Mouse (Mus musculus): Measurements from ENCODE around the gene Ufsp1.
A peak's percentile ranks its signal among the peaks of the same experiment; 100 is the strongest.
"Not testable (repeated sequence)": the region's sequence is repeated elsewhere in the genome, so short reads cannot be mapped to it uniquely, and the experiment has no call there.

The Ufsp1 gene

GRCm38 (mm10) chr5:137293839-137294743 lies at the start of gene Ufsp1:
TSS of gene Ufsp1 (plus strand) at chr5:137294629.
- DNase-seq (ENCODE audit: extremely low spot score) = peak; percentile 92

- DNase-seq (ENCODE audit: extremely low spot score) = no peak
Measured at GRCm38 (mm10) chr5:137263897-137264720, 30.3 kb upstream of the Ufsp1 start.

DNA sequence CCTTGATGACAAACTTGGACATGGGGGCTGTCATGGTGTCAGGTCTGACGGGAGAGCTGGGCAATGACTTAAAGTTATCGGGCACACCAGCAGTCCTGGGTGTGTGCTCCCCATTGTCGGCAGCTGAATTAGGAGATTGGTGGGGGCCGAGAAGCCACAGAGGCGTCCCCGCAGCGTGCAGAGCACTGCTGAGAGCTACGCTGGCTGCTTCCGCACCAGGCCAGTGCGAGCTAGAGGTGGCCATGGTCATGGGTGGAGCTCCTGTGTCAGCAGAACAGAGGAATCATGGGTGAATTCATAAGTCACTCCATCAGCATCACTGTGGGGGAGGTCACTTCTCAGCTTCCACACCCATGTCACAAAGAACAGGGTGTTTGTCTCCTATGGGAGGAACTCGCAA lies 29.6 kb upstream of the Ufsp1 start:
- DNase-seq (ENCODE audit: extremely low spot score) = no peak

DNA sequence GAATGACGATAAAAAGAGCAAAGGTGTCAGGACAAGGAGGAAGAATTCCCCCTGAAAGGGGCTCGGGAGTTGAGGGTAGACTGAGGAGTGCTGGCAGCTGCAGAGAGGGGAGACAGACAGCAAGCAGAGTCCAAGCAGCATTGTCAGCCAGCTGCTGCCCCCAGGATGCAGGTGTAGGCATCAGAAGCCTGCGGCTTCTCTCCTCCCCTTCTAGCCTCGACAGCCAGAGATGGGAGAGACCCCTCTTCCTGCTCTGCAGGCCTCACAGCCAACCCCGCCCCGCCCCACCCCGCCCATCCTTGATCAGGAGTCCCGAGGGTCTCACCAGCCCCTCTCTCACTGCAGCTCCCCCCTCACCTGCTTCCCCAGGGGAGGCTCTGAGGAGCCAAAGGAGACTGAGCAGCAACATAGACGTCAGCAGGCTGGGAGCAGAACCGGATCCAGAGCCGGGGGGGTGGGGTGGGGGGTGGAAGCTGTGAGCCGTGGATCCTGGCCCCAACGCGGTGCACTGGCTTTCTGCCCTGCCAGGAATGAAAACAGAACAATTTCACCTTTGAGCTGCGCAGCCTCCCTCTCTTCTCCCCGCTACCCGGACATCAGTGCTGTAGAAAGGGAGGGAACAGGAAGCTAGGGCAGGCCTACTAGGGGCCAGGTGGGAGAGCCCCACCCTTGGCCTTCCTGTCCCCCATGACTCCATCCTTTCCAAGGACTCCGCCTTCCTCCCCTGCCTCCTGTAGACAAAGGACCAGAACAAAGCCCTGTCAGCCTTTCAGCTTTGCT lies 26.1 kb upstream of the Ufsp1 start:
- no peak for DNase-seq (ENCODE audit: extremely low spot score)

- DNase-seq (ENCODE audit: extremely low spot score) = peak; percentile 42
Measured at GRCm38 (mm10) chr5:137277360-137278342, 16.8 kb upstream of the Ufsp1 start.

DNA sequence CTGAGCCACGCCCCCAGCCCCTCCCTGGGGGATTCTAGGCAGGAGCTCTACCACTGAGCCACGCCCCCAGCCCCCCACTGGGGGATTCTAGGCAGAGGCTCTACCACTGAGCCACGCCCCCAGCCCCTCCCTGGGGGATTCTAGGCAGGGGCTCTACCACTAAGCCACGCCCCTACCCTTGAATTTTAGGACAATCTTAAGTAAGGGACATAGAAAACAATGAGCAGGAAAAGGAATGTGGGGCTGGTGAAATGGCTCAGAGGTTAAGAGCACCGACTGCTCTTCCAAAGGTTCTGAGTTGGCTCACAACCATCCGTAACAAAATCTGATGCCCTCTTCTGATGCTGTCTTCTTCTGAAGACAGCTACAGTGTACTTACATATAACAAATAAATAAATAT lies 10.0 kb upstream of the Ufsp1 start:
- DNase-seq (ENCODE audit: extremely low spot score) = not testable (repeated sequence)

DNA sequence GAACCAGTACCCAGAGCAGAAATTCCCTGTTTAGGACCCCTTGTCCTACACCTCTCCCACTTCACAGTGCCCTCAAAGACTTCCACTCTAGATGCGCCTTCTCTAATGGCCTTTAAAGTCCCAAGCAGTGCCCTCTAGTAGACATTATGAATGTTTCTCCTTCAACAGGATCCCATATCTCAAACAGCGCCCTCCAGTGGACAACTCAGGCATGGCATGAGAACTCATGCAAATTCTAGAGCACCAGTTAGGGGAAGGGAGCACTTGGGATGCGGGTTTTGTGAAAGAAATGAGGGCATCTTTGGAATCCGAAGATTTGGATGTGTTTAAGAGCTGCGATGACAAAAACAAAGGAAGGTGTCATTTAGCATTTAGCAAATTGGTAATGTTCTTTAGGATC lies 9.4 kb upstream of the Ufsp1 start:
- no peak for DNase-seq (ENCODE audit: extremely low spot score)

DNA sequence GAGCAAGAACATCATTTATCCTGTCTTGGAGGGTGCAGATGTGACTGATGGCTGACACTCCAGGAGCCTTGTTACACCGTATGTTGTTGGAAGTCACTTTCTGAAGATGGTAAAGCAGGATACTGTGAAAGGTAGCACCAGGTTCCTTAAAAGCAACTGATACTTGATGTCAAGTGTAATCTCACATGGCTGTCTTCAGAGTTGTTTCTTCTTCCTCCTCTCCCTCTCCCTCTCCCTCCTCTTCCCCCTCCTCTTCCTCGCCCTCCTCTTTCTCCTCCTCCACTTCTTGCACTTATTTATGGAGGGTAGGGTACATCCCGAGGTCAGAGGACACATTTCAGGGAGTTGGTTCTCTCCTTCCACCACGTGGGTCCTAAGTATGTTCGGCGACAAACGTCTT lies 8.4 kb upstream of the Ufsp1 start:
- DNase-seq (ENCODE audit: extremely low spot score) = no peak

- peak; percentile 89 for DNase-seq (ENCODE audit: extremely low spot score)
Measured at GRCm38 (mm10) chr5:137286655-137287031, 7.8 kb upstream of the Ufsp1 start.

- peak; percentile 65 for DNase-seq (ENCODE audit: extremely low spot score)
Measured at GRCm38 (mm10) chr5:137287032-137287952, 7.1 kb upstream of the Ufsp1 start, which contains the start of gene Ache. TSS of gene Ache (plus strand) at chr5:137287519.

DNA sequence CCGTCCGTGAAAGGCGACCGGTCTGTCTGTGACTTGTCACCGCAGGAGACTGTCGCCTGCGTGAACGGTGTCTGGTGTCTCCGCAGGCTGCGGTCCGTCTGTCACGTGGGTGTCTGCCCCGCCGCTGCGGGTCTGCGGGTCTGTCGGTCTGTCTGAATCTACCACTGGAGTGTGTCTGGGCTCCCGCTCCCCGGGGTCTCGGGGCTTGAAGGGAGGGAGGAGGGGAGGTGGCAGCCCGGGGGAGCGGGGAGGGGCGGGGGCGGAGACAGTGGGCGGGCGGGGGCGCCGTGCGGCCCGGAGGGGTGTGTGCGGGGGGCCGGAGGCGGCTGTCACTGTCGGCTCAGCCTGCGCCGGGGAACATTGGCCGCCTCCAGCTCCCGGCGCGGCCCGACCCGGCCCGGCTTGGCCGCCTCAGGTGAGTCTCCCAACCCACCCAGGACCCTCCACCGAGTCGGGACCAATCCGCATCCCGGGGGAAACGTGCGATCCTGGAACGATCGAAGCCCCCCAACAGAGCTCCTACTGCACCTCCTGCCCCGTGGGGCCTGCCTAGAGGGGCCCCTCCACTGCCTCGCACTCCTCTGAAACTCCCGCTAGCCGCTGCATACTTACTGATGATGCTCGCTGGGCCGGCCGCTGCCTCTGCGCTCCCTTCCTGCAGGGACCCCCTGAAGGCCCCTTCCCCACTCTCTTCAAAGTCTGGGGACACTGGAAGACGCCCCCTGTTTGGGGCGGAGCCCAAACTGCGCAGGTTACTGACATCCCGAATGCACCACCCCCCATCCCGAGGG lies 6.3 kb upstream of the Ufsp1 start:
- peak; percentile 28 for DNase-seq (ENCODE audit: extremely low spot score)

DNA sequence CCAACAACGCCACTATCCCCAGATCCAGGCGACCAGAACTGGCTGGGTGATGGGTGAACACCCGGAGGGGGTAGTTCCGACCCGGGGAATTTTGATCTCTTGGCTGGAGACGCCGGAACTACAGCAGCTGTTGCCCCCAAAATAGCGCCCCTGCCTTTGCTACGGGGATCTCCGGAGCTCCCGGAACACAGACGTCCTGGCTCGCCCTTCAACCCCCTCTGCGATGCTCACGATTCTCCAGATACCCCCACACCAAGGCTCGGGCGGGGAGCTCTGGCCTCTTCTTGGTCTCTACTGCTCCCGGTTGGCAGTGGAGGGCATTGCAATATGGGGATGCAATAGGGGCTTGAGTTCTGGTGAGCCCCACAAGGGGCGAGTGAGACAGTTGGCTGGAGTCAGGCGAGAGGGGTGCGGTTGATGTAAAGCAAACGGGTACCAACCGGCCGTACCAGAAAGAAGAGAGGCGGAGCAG lies 5.4 kb upstream of the Ufsp1 start:
- peak; percentile 55 for DNase-seq (ENCODE audit: extremely low spot score)

DNA sequence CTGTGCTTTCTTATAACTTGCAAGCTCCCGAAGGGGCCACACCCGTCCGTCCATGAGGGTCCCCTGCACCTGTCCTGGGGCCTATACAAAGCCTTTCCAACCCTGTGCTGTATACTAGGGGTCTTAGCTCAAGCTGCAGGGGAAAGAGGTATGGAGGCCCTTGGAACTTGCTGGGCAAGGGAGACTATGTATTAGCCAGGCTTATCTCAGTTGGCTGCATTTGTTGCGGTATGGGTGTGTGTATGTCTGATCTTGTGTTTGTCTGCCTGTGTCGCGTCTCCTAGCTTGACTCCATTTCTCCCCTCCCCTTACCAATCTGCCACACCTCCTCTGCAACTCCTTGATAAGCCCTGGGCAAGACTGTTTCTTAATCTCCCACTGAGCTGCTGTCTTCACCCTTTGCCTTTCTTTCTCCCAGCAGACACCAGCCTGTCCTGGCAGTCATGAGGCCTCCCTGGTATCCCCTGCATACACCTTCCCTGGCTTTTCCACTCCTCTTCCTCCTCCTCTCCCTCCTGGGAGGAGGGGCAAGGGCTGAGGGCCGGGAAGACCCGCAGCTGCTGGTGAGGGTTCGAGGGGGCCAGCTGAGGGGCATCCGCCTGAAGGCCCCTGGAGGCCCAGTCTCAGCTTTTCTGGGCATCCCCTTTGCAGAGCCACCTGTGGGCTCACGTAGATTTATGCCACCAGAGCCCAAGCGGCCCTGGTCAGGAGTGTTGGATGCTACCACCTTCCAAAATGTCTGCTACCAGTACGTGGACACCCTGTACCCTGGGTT lies 4.7 kb upstream of the Ufsp1 start:
- no peak for DNase-seq (ENCODE audit: extremely low spot score)

DNA sequence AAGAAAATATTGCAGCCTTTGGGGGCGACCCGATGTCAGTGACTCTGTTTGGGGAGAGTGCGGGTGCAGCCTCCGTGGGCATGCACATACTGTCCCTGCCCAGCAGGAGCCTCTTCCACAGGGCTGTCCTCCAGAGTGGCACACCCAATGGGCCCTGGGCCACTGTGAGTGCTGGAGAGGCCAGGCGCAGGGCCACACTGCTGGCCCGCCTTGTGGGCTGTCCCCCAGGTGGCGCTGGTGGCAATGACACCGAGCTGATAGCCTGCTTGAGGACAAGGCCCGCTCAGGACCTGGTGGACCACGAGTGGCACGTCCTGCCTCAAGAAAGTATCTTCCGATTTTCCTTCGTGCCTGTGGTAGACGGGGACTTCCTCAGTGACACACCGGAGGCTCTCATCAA lies 3.8 kb upstream of the Ufsp1 start:
- DNase-seq (ENCODE audit: extremely low spot score) = peak; percentile 53

GRCm38 (mm10) chr5:137291381-137291926 lies 3.0 kb upstream of the Ufsp1 start:
- DNase-seq (ENCODE audit: extremely low spot score) = no peak

DNA sequence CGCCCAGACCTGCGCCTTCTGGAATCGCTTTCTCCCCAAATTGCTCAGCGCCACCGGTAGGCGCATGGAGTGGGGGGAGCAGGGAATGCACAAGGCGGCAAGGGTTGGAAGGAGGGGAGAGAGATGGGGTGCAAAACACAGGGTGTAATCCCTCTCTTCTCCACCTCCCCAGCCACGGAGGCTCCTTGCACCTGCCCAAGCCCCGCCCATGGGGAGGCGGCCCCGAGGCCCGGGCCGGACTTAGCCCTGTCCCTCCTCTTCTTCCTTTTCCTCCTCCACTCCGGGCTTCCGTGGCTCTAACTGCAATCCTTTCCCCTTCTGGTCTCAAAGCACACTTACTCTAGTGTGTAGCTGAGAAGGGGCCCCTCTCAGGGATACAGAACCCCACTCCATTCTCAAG lies 1.1 kb upstream of the Ufsp1 start:
- peak; percentile 67 for DNase-seq (ENCODE audit: extremely low spot score)

GRCm38 (mm10) chr5:137294744-137295093 lies 290 bp downstream of the Ufsp1 start:
- no peak for DNase-seq (ENCODE audit: extremely low spot score)

DNA sequence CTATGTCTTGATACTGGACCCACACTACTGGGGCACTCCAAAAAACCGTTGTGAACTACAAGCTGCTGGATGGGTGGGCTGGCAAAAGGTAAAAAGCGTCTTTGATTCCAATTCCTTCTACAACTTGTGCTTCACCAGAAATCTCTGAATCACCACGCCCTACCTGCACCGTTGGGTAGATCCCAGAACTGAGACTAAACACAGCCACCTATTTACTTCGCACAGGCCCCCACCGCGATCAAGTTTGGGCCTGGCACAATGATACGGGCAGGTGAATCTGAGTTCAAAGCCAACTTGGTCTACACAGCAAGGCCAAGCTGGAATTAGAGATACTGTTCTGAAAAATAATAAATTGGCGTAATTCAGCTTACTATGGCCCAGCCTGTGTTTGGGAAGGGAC lies 867 bp downstream of the Ufsp1 start:
- DNase-seq (ENCODE audit: extremely low spot score) = no peak
